Mouse (Mus musculus) cerebellum, adult 2 months (tissue): ENCODE data around the gene A230072I06Rik. TPM values are rescaled to one million over a fixed set of nuclear protein-coding genes. Genes with fewer than 3 reads are reported as not detected.

Source experiments
- DNase-seq, 2 experiments: peaks; one replicate each; pipeline ENCODE4 v3.0.0; 2021
- H3K27ac ChIP-seq: fragments of 200-500 bp; 2 replicates; pipeline ENCODE4 v1.5.1; 2012; ENCODE audit warnings: low read length, control low read depth, inconsistent platforms; ENCODE audit not compliant: insufficient read depth
- H3K27me3 ChIP-seq: fragments of 200-500 bp; 2 replicates; pipeline ENCODE4 v1.6.1; 2012; ENCODE audit warnings: inconsistent platforms, mild to moderate bottlenecking, low read length, moderate library complexity; ENCODE audit not compliant: control insufficient read depth, insufficient read depth
- H3K4me1 ChIP-seq: fragments of 200-500 bp; 2 replicates; pipeline ENCODE4 v1.6.1; 2011; ENCODE audit warnings: low read length; ENCODE audit not compliant: control insufficient read depth, insufficient read depth
- H3K4me3 ChIP-seq: fragments of 200-500 bp; replicated peaks from 2 replicates; pipeline ENCODE3; 2011; ENCODE audit warnings: mild to moderate bottlenecking, low read depth, low read length, control low read depth; ENCODE audit not compliant: insufficient read depth
- CTCF ChIP-seq: fragments of 200-500 bp; IDR thresholded peaks from 2 replicates; pipeline ENCODE4 v1.5.1; 2011; ENCODE audit warnings: low read depth, mild to moderate bottlenecking, control low read depth, low read length, moderate library complexity, borderline replicate concordance; ENCODE audit not compliant: insufficient read depth
- POLR2A ChIP-seq: fragments of 200-500 bp; IDR thresholded peaks from 2 replicates; pipeline ENCODE4 v1.6.1; 2011; ENCODE audit warnings: low read length, control low read depth, borderline replicate concordance; ENCODE audit not compliant: insufficient read depth
- WGBS: fragments of 180-500 bp; shearing (Covaris S2); methylation state at CpG from one replicate; pipeline ENCODE4 v1.1.7; 2018; 5-methylcytosine and 5-hydroxymethylcytosine counted together
- polyA plus RNA-seq: library from polyadenylated mRNA; depleted of rRNA; stranded (reverse); fragments of >200 nt; gene quantifications from 2 replicates; pipeline ENCODE4 v1.2.3, GENCODE M21; 2012

The A230072I06Rik gene
- polyA plus RNA-seq, 1 experiment, result not detected

GRCm38 (mm10) chr8:12264996-12265395 is 13.6 kb upstream of the A230072I06Rik start:
- H3K27me3 ChIP-seq, result no peaks in the 10 kb centered on the region
- TF ChIP-seq POLR2A, result no peak
- TF ChIP-seq CTCF, result no peak
- WGBS, result 18% methylated on average over 8 of the region's 8 CpGs
- no peak overlapping the region for H3K4me3 ChIP-seq
- H3K27ac ChIP-seq, result no peak overlapping the region; the same call in 1 of the 2 replicates
- H3K4me1 ChIP-seq, result no peaks in the 10 kb centered on the region
- DNase-seq, result no peak

GRCm38 (mm10) chr8:12267863-12268262 is 10.8 kb upstream of the A230072I06Rik start:
- H3K27ac ChIP-seq, result no peak overlapping the region
- no peak for TF ChIP-seq POLR2A
- TF ChIP-seq CTCF, result no peak
- H3K27me3 ChIP-seq, result no peaks in the 10 kb centered on the region; the same call in 1 of the 2 replicates
- no peaks in the 10 kb centered on the region for H3K4me1 ChIP-seq
- H3K4me3 ChIP-seq, result no peak overlapping the region
- WGBS, result 22% methylated on average over 5 of the region's 5 CpGs
- no peak for DNase-seq

DNA sequence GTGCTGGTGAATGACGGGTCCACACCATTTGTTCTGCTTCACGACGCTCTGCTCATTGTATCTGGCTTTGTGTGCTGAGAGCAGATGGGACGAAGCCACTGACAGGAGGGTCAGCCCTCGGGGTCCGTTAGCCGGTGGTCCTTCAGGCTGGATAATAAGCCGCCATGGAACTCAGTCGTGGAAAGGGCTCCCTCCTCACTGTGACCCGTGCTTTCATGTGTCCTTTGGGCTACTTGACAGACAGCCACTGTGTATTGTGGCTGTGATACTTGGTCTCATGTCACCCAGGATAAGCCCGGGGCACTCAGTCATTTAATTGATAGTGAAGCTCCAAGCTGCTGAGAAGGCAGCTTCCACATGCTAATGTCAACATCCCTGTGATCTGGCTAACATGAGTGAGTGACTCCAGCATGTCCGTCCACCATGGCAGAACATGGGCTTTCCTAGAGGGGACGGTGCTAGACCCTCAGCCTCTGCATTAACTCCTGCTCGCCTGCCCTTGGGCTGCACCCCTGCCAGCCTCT is 10.3 kb upstream of the A230072I06Rik start:
- no peak for TF ChIP-seq POLR2A
- TF ChIP-seq CTCF, result no peak
- H3K27ac ChIP-seq, result no peak overlapping the region
- no peak overlapping the region for H3K4me3 ChIP-seq
- H3K4me1 ChIP-seq, result no peaks in the 10 kb centered on the region
- DNase-seq, result no peak
- WGBS, result 11% methylated on average over 14 of the region's 14 CpGs
- no peaks in the 10 kb centered on the region; the same call in 1 of the 2 replicates for H3K27me3 ChIP-seq

GRCm38 (mm10) chr8:12279482-12280192 is 1.0 kb downstream of the A230072I06Rik start:
- TF ChIP-seq CTCF (no peak), POLR2A (no peak)
- Histone ChIP-seq H3K27ac (no peak overlapping the region), H3K27me3 (no peaks in the 10 kb centered on the region), H3K4me1 (no peaks in the 10 kb centered on the region), H3K4me3 (no peak overlapping the region)
- 31% methylated on average over 13 of the region's 13 CpGs for WGBS
- no peak for DNase-seq

DNA sequence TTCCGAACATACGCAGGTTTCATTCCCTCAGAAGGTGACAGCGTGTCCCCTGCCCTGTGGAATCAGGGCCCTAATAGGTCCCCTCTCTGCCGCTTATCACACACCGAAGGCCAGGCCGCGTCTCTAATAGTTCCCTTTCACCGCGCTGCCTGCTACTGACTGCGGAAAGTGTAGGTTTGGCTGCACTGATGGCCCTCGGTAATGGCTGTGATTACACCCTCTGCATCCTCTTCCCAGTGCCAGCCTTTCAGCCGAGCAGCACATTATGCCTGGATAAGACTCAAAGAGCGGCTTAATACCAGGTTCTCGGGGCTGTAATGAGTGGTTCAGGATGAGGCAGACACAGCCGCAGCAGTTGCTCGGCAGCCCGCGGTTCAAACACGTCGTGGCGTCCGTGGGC is 3.5 kb downstream of the A230072I06Rik start:
- TF ChIP-seq POLR2A, result no peak
- no peak for TF ChIP-seq CTCF
- DNase-seq, result no peak
- Histone ChIP-seq H3K4me3 (no peak overlapping the region), H3K27ac (no peak overlapping the region), H3K4me1 (no peaks in the 10 kb centered on the region), H3K27me3 (no peaks in the 10 kb centered on the region)
- whole genome bisulfite sequencing, result 71% methylated on average over 22 of the region's 22 CpGs

GRCm38 (mm10) chr8:12290551-12290950 is 11.9 kb downstream of the A230072I06Rik start:
- H3K27ac ChIP-seq, result no peak overlapping the region

GRCm38 (mm10) chr8:12298326-12298950 is 19.8 kb downstream of the A230072I06Rik start:
- H3K4me1 ChIP-seq, result no peaks in the 10 kb centered on the region
- no peak for TF ChIP-seq POLR2A
- TF ChIP-seq CTCF, result no peak
- WGBS, result 28% methylated on average over 10 of the region's 10 CpGs
- no peak overlapping the region for H3K4me3 ChIP-seq
- H3K27ac ChIP-seq, result no peak overlapping the region
- DNase-seq, result no peak
- no peaks in the 10 kb centered on the region for H3K27me3 ChIP-seq

More at GRCm38 (mm10) chr8:12290551-12290950, 11.9 kb downstream of the A230072I06Rik start:
- Histone ChIP-seq H3K4me3 (no peak overlapping the region), H3K4me1 (no peaks in the 10 kb centered on the region), H3K27me3 (no peaks in the 10 kb centered on the region)
- TF ChIP-seq POLR2A (no peak), CTCF (no peak)
- no peak for DNase-seq

GRCm38 (mm10) chr8:12301998-12302397 is 23.4 kb downstream of the A230072I06Rik start:
- TF ChIP-seq CTCF, result no peak
- TF ChIP-seq POLR2A, result no peak
- Histone ChIP-seq H3K4me1 (no peaks in the 10 kb centered on the region), H3K4me3 (no peak overlapping the region), H3K27me3 (no peaks in the 10 kb centered on the region), H3K27ac (no peak overlapping the region)
- no peak for DNase-seq
- 72% methylated on average over 14 of the region's 14 CpGs for WGBS
